Mouse (Mus musculus): ENCODE measurements around the gene Pde3a.

DNA sequence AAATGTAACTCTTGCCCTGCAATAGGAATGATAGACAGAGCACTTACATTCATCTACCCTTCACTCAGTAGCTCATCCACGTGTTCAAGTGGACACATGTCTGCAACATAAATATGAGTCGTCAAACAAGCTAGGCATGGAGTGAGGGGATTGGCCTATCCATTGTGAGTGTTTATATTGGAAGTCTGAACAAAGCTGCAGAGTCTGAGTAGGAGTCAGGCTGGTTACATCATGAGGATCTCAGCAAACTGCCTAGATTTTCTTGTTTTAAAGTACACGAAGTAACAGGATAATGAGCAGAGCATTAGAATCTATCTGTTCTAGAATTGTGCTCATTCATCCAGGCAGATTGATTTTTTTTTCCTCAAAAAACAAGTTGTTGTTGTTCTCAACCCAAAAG is 252.1 kb downstream of the Pde3a start:
- TF ChIP-seq CTCF (IDR thresholded peaks at IDR 0.05) = no peak
- no peak for TF ChIP-seq EP300 (IDR thresholded peaks at IDR 0.05; ENCODE audit: insufficient read depth, low read depth, low read length)
- TF ChIP-seq POLR2A (IDR thresholded peaks at IDR 0.05; ENCODE audit: insufficient read depth, low read depth, low read length) = no peak
